Mouse (Mus musculus) T-cell, adult 2 months (primary cell): ENCODE data around the gene 2410015M20Rik.
A peak's percentile ranks its signal among the peaks of the same experiment; 100 is the strongest.

Experiments
- DNase-seq: peaks from one replicate; pipeline ENCODE4 v3.0.0; 2022; ENCODE audit warnings: low spot score

2410015M20Rik gene

GRCm38 (mm10) chr17:56570287-56570686, 39.3 kb downstream of the 2410015M20Rik start:
- DNase-seq = no peak

GRCm38 (mm10) chr17:56567370-56567769, 42.2 kb downstream of the 2410015M20Rik start:
- DNase-seq = no peak

GRCm38 (mm10) chr17:56566918-56567317, 42.7 kb downstream of the 2410015M20Rik start:
- DNase-seq = no peak

- DNase-seq = no peak
Measured at GRCm38 (mm10) chr17:56566293-56566692, 43.3 kb downstream of the 2410015M20Rik start.

GRCm38 (mm10) chr17:56561866-56562265, 47.7 kb downstream of the 2410015M20Rik start:
- no peak for DNase-seq

GRCm38 (mm10) chr17:56560131-56560530, 49.4 kb downstream of the 2410015M20Rik start:
- no peak for DNase-seq

GRCm38 (mm10) chr17:56559386-56559785, 50.2 kb downstream of the 2410015M20Rik start:
- no peak for DNase-seq

GRCm38 (mm10) chr17:56558448-56558847, 51.1 kb downstream of the 2410015M20Rik start:
- peak; percentile 56 for DNase-seq
